Mouse (Mus musculus): ENCODE measurements around the gene Edc3. TPM values are rescaled to one million over a fixed set of nuclear protein-coding genes. Genes with fewer than 3 reads are reported as not detected.

Edc3 gene
- total and polyA plus RNA-seq, 2 experiments from 2014 or later: 3.7 to 10.6 TPM

- Histone ChIP-seq H3K4me3 (ENCODE audit: low read depth, low read length) (no peak overlapping the region), H3K27me3 (ENCODE audit: control insufficient read depth, insufficient read depth, low read length) (no peaks in the 10 kb centered on the region), H3K9me3 (replicated peaks; ENCODE audit: control insufficient read depth, low read length) (no peaks in the 10 kb centered on the region), H3K4me2 (ENCODE audit: low read depth, low read length) (no peak overlapping the region), H3K4me1 (ENCODE audit: control insufficient read depth, insufficient read depth) (no peaks in the 10 kb centered on the region), H3K9ac (replicated peaks; ENCODE audit: low read depth, low read length) (no peak overlapping the region), H3K36me3 (replicated peaks; ENCODE audit: control insufficient read depth, insufficient read depth, low read length) (no peaks in the 10 kb centered on the region), H3K27ac (ENCODE audit: low read depth) (no peak overlapping the region)
- no peak for ATAC-seq (ENCODE audit: insufficient read depth, low read depth)
- 81% methylated on average over 4 of the region's 4 CpGs for WGBS
- TF ChIP-seq EP300 (IDR thresholded peaks at IDR 0.05; ENCODE audit: low read depth) (no peak), CTCF (IDR thresholded peaks at IDR 0.05; ENCODE audit: low read depth) (no peak)
- no peak for DNase-seq (ENCODE audit: low spot score)
Observed at GRCm38 (mm10) chr9:57671037-57671436, 37.3 kb upstream of the Edc3 start.

DNA sequence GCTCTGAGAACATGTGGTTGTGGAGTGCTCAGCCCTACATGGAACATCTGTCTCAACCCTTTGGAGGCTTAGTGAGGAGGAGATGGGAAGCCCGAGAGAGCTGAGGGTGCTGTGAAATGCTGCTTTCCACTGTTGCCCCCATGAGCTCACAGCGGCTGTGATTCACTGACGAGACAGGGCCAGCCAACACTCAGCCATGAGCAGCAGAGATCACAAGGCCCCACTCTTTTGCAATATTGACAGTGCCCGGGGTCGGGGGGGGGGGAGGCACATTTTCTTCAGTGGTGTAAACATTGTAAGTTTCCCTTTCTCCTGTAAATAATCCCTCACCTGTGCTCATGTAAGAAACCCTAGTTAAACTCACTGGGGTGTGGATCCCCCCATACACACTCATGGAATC, 36.8 kb upstream of the Edc3 start:
- no peaks in the 10 kb centered on the region for H3K36me3 ChIP-seq (replicated peaks; ENCODE audit: control insufficient read depth, insufficient read depth, low read length)
- TF ChIP-seq CTCF (IDR thresholded peaks at IDR 0.05; ENCODE audit: low read depth) (no peak), EP300 (IDR thresholded peaks at IDR 0.05; ENCODE audit: low read depth) (no peak)
- no peaks in the 10 kb centered on the region for H3K9me3 ChIP-seq (replicated peaks; ENCODE audit: control insufficient read depth, low read length)
- DNase-seq (ENCODE audit: low spot score) (no peak), ATAC-seq (ENCODE audit: insufficient read depth, low read depth) (no peak)
- WGBS: 70% methylated on average over 5 of the region's 5 CpGs
- H3K27me3 ChIP-seq (ENCODE audit: control insufficient read depth, insufficient read depth, low read length): no peaks in the 10 kb centered on the region
- H3K27ac ChIP-seq (ENCODE audit: low read depth): no peak overlapping the region
- no peaks in the 10 kb centered on the region for H3K4me1 ChIP-seq (ENCODE audit: control insufficient read depth, insufficient read depth)
- no peak overlapping the region for H3K9ac ChIP-seq (replicated peaks; ENCODE audit: low read depth, low read length)
- no peak overlapping the region for H3K4me3 ChIP-seq (ENCODE audit: low read depth, low read length)
- H3K4me2 ChIP-seq (ENCODE audit: low read depth, low read length): no peak overlapping the region

DNA sequence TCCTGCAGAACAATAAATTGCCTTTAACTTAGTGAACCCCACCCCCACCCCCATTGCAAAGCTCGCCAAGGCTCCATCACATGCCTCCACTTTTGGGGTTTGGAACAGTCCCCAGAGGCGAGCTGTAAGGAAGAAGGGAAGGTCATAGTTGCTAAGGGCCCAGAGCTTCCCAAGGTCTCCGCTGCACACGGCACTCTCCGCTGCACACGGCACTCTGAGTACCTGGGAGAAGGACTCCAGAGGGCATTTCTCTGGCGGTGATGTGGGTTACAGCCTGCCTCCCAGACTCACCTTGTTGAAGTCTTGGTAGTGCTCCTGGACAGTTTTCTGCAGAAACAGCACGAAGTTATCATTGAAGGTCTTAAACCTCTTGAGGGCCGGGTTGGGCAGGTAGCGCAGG, 26.9 kb upstream of the Edc3 start:
- no peaks in the 10 kb centered on the region for H3K9me3 ChIP-seq (replicated peaks; ENCODE audit: control insufficient read depth, low read length)
- H3K4me3 ChIP-seq (ENCODE audit: low read depth, low read length): no peak overlapping the region
- H3K9ac ChIP-seq (replicated peaks; ENCODE audit: low read depth, low read length): no peak overlapping the region
- no peaks in the 10 kb centered on the region for H3K4me1 ChIP-seq (ENCODE audit: control insufficient read depth, insufficient read depth)
- WGBS: 73% methylated on average over 10 of the region's 10 CpGs
- TF ChIP-seq CTCF (IDR thresholded peaks at IDR 0.05; ENCODE audit: low read depth) (no peak), EP300 (IDR thresholded peaks at IDR 0.05; ENCODE audit: low read depth) (no peak)
- no peaks in the 10 kb centered on the region for H3K36me3 ChIP-seq (replicated peaks; ENCODE audit: control insufficient read depth, insufficient read depth, low read length)
- H3K27ac ChIP-seq (ENCODE audit: low read depth): no peak overlapping the region
- no peaks in the 10 kb centered on the region for H3K27me3 ChIP-seq (ENCODE audit: control insufficient read depth, insufficient read depth, low read length)
- no peak for ATAC-seq (ENCODE audit: insufficient read depth, low read depth)
- no peak for DNase-seq (ENCODE audit: low spot score)
- no peak overlapping the region for H3K4me2 ChIP-seq (ENCODE audit: low read depth, low read length)

- Histone ChIP-seq H3K4me1 (ENCODE audit: control insufficient read depth, insufficient read depth) (no peaks in the 10 kb centered on the region), H3K4me3 (ENCODE audit: low read depth, low read length) (no peak within 1 kb of the TSS), H3K27ac (ENCODE audit: low read depth) (no peak within 1 kb of the TSS), H3K4me2 (ENCODE audit: low read depth, low read length) (no peak within 1 kb of the TSS), H3K9me3 (replicated peaks; ENCODE audit: control insufficient read depth, low read length) (no peaks in the 10 kb centered on the region), H3K36me3 (replicated peaks; ENCODE audit: control insufficient read depth, insufficient read depth, low read length) (no peaks in the 10 kb centered on the region), H3K27me3 (ENCODE audit: control insufficient read depth, insufficient read depth, low read length) (no peaks in the 10 kb centered on the region), H3K9ac (replicated peaks; ENCODE audit: low read depth, low read length) (no peak within 1 kb of the TSS)
- TF ChIP-seq CTCF (IDR thresholded peaks at IDR 0.05; ENCODE audit: low read depth) (no peak), EP300 (IDR thresholded peaks at IDR 0.05; ENCODE audit: low read depth) (no peak)
- 66% methylated on average over 5 of the region's 5 CpGs for WGBS
- ATAC-seq (ENCODE audit: insufficient read depth, low read depth): no peak
- no peak for DNase-seq (ENCODE audit: low spot score)
Observed at GRCm38 (mm10) chr9:57683520-57683919, 24.8 kb upstream of the Edc3 start, which contains the start of gene Cyp1a2. Gene Cyp1a2, minus strand, starts transcription at chr9:57683703.

GRCm38 (mm10) chr9:57686011-57686410, 22.3 kb upstream of the Edc3 start:
- TF ChIP-seq EP300 (IDR thresholded peaks at IDR 0.05; ENCODE audit: low read depth): no peak
- TF ChIP-seq CTCF (IDR thresholded peaks at IDR 0.05; ENCODE audit: low read depth): no peak
- Histone ChIP-seq H3K9ac (replicated peaks; ENCODE audit: low read depth, low read length) (no peak overlapping the region), H3K4me2 (ENCODE audit: low read depth, low read length) (no peak overlapping the region), H3K27ac (ENCODE audit: low read depth) (no peak overlapping the region), H3K4me1 (ENCODE audit: control insufficient read depth, insufficient read depth) (no peaks in the 10 kb centered on the region), H3K9me3 (replicated peaks; ENCODE audit: control insufficient read depth, low read length) (no peaks in the 10 kb centered on the region), H3K4me3 (ENCODE audit: low read depth, low read length) (no peak overlapping the region), H3K27me3 (ENCODE audit: control insufficient read depth, insufficient read depth, low read length) (no peaks in the 10 kb centered on the region), H3K36me3 (replicated peaks; ENCODE audit: control insufficient read depth, insufficient read depth, low read length) (no peaks in the 10 kb centered on the region)
- WGBS: 82% methylated on average over 5 of the region's 5 CpGs
- ATAC-seq (ENCODE audit: insufficient read depth, low read depth): no peak
- DNase-seq (ENCODE audit: low spot score): no peak

GRCm38 (mm10) chr9:57687751-57688150, 20.6 kb upstream of the Edc3 start, which contains the start of gene Cyp1a1:
Gene Cyp1a1, plus strand, starts transcription at chr9:57687928.
- no peak within 1 kb of the TSS for H3K9ac ChIP-seq (replicated peaks; ENCODE audit: low read depth, low read length)
- TF ChIP-seq EP300 (IDR thresholded peaks at IDR 0.05; ENCODE audit: low read depth): no peak
- no peak for TF ChIP-seq CTCF (IDR thresholded peaks at IDR 0.05; ENCODE audit: low read depth)

More at GRCm38 (mm10) chr9:57687751-57688150, 20.6 kb upstream of the Edc3 start, which contains the start of gene Cyp1a1:
- H3K27me3 ChIP-seq (ENCODE audit: control insufficient read depth, insufficient read depth, low read length): no peaks in the 10 kb centered on the region
- H3K27ac ChIP-seq (ENCODE audit: low read depth): no peak within 1 kb of the TSS
- H3K4me1 ChIP-seq (ENCODE audit: control insufficient read depth, insufficient read depth): no peaks in the 10 kb centered on the region
- no peak within 1 kb of the TSS for H3K4me3 ChIP-seq (ENCODE audit: low read depth, low read length)
- H3K9me3 ChIP-seq (replicated peaks; ENCODE audit: control insufficient read depth, low read length): no peaks in the 10 kb centered on the region
- 65% methylated on average over 2 of the region's 2 CpGs for WGBS
- no peak for ATAC-seq (ENCODE audit: insufficient read depth, low read depth)
- H3K4me2 ChIP-seq (ENCODE audit: low read depth, low read length): no peak within 1 kb of the TSS
- DNase-seq (ENCODE audit: low spot score): no peak
- H3K36me3 ChIP-seq (replicated peaks; ENCODE audit: control insufficient read depth, insufficient read depth, low read length): no peaks in the 10 kb centered on the region

All from heart, postnatal 0 days (tissue).